Mouse (Mus musculus) hindbrain, embryonic 10.5 days (tissue): ENCODE measurements around the gene Ccl5. TPM values are rescaled to one million over a fixed set of nuclear protein-coding genes. Genes with fewer than 3 reads are reported as not detected.
"Not testable (repeated sequence)": the region's sequence is repeated elsewhere in the genome, so short reads cannot be mapped to it uniquely, and the experiment has no call there.

Experiments
- DNase-seq: peaks from one replicate; pipeline ENCODE4 v3.0.0-alpha.2; 2017; ENCODE audit warnings: low spot score
- H3K27ac ChIP-seq: fragments of 300-500 bp; sonication (generic); 2 replicates; pipeline ENCODE4 v1.5.1; 2016; ENCODE audit warnings: mild to moderate bottlenecking, moderate library complexity
- H3K27me3 ChIP-seq: fragments of 300-500 bp; sonication (generic); 2 replicates; pipeline ENCODE4 v1.6.1; 2016; ENCODE audit warnings: mild to moderate bottlenecking; ENCODE audit not compliant: poor library complexity, insufficient read depth, severe bottlenecking
- H3K36me3 ChIP-seq: fragments of 300-500 bp; sonication (generic); 2 replicates; pipeline ENCODE4 v1.6.1; 2016; ENCODE audit warnings: mild to moderate bottlenecking, moderate library complexity
- H3K4me1 ChIP-seq: fragments of 300-500 bp; sonication (generic); replicated peaks from 2 replicates; pipeline ENCODE4 v1.6.1; 2016; ENCODE audit warnings: mild to moderate bottlenecking
- H3K4me3 ChIP-seq: fragments of 300-500 bp; sonication (generic); 2 replicates; pipeline ENCODE4 v1.5.1; 2016; ENCODE audit warnings: mild to moderate bottlenecking, moderate library complexity
- H3K9me3 ChIP-seq: fragments of 300-500 bp; sonication (generic); 2 replicates; pipeline ENCODE4 v1.6.1; 2016; ENCODE audit warnings: mild to moderate bottlenecking, moderate library complexity
- WGBS: fragments of 180-500 bp; shearing (Covaris S2); methylation state at CpG from one replicate; pipeline ENCODE4 v1.1.7; 2016; 5-methylcytosine and 5-hydroxymethylcytosine counted together
- polyA plus RNA-seq: library from polyadenylated mRNA; unstranded; fragments of >200 nt; fragmentation: Nextera tagmentation; extraction: Ambion mirVana; gene quantifications from 2 replicates; pipeline ENCODE4 v1.2.1, GENCODE M21; 2016

The Ccl5 gene
- polyA plus RNA-seq, 1 experiment from 2014 or later: not detected

- no peak overlapping the region for H3K27ac ChIP-seq
- H3K36me3 ChIP-seq: no peaks in the 10 kb centered on the region
- H3K4me3 ChIP-seq: no peak overlapping the region
- H3K9me3 ChIP-seq: no peaks in the 10 kb centered on the region
- no peak for DNase-seq
- H3K4me1 ChIP-seq: no peaks in the 10 kb centered on the region; the same call in 1 of the 2 replicates
- H3K27me3 ChIP-seq: 0 out of 2 replicates have a peak, but pooled peaks cover 3% of the 10 kb centered on the region
- 74% methylated on average over 6 of the region's 6 CpGs for WGBS
Observed at GRCm38 (mm10) chr11:83562311-83562887, 32.1 kb upstream of the Ccl5 start.

- DNase-seq: no peak
- Histone ChIP-seq H3K27me3 (0 out of 2 replicates have a peak, but pooled peaks cover 3% of the 10 kb centered on the region), H3K36me3 (no peaks in the 10 kb centered on the region), H3K27ac (no peak overlapping the region), H3K4me3 (no peak overlapping the region), H3K4me1 (peaks cover 4% of the 10 kb centered on the region; the same call in 1 of the 2 replicates), H3K9me3 (no peaks in the 10 kb centered on the region)
- WGBS: 76% methylated on average over 6 of the region's 6 CpGs
Observed at GRCm38 (mm10) chr11:83560405-83560804, 30.1 kb upstream of the Ccl5 start.

GRCm38 (mm10) chr11:83557074-83557473 lies 26.8 kb upstream of the Ccl5 start:
- Histone ChIP-seq H3K36me3 (no peaks in the 10 kb centered on the region), H3K4me1 (peaks cover 4% of the 10 kb centered on the region; the same call in 1 of the 2 replicates), H3K27ac (no peak overlapping the region), H3K4me3 (no peak overlapping the region), H3K27me3 (0 out of 2 replicates have a peak, but pooled peaks cover 3% of the 10 kb centered on the region), H3K9me3 (no peaks in the 10 kb centered on the region)
- DNase-seq: no peak
- WGBS: 63% methylated on average over 10 of the region's 10 CpGs

- WGBS: 34% methylated on average over 8 of the region's 8 CpGs
- Histone ChIP-seq H3K4me1 (peaks cover 4% of the 10 kb centered on the region; the same call in 1 of the 2 replicates), H3K4me3 (no peak overlapping the region), H3K27ac (no peak overlapping the region), H3K27me3 (0 out of 2 replicates have a peak, but pooled peaks cover 3% of the 10 kb centered on the region), H3K36me3 (no peaks in the 10 kb centered on the region), H3K9me3 (no peaks in the 10 kb centered on the region)
- DNase-seq: peak; percentile 41
Observed at GRCm38 (mm10) chr11:83556085-83556781, 25.9 kb upstream of the Ccl5 start.

GRCm38 (mm10) chr11:83551668-83552067 lies 21.4 kb upstream of the Ccl5 start:
- Histone ChIP-seq H3K27me3 (no peaks in the 10 kb centered on the region), H3K27ac (no peak overlapping the region), H3K36me3 (no peaks in the 10 kb centered on the region), H3K4me3 (no peak overlapping the region), H3K4me1 (no peaks in the 10 kb centered on the region), H3K9me3 (no peaks in the 10 kb centered on the region)
- DNase-seq: no peak
- WGBS: 87% methylated on average over 5 of the region's 5 CpGs

GRCm38 (mm10) chr11:83551037-83551436 lies 20.7 kb upstream of the Ccl5 start:
- H3K4me1 ChIP-seq, H3K4me3 ChIP-seq, H3K9me3 ChIP-seq, H3K27ac ChIP-seq, H3K27me3 ChIP-seq, DNase-seq, H3K36me3 ChIP-seq: not testable (repeated sequence)
- 89% methylated on average over 7 of the region's 7 CpGs for WGBS

- Histone ChIP-seq H3K27me3 (no peaks in the 10 kb centered on the region), H3K4me1 (no peaks in the 10 kb centered on the region), H3K36me3 (no peaks in the 10 kb centered on the region), H3K9me3 (no peaks in the 10 kb centered on the region), H3K4me3 (no peak overlapping the region), H3K27ac (no peak overlapping the region)
- 92% methylated on average over 5 of the region's 5 CpGs for WGBS
- DNase-seq: no peak
Observed at GRCm38 (mm10) chr11:83550186-83550632, 19.9 kb upstream of the Ccl5 start.

- Histone ChIP-seq H3K4me1 (no peaks in the 10 kb centered on the region), H3K27me3 (no peaks in the 10 kb centered on the region), H3K4me3 (no peak overlapping the region), H3K27ac (no peak overlapping the region), H3K9me3 (no peaks in the 10 kb centered on the region), H3K36me3 (no peaks in the 10 kb centered on the region)
- DNase-seq: no peak
- 83% methylated on average over 3 of the region's 3 CpGs for WGBS
Observed at GRCm38 (mm10) chr11:83544214-83544613, 13.9 kb upstream of the Ccl5 start.

GRCm38 (mm10) chr11:83541415-83541814 lies 11.1 kb upstream of the Ccl5 start:
- H3K4me1 ChIP-seq: no peaks in the 10 kb centered on the region
- no peaks in the 10 kb centered on the region for H3K36me3 ChIP-seq
- H3K4me3 ChIP-seq: no peak overlapping the region
- H3K27me3 ChIP-seq: no peaks in the 10 kb centered on the region
- no peaks in the 10 kb centered on the region for H3K9me3 ChIP-seq
- WGBS: 94% methylated on average over 3 of the region's 3 CpGs
- H3K27ac ChIP-seq: no peak overlapping the region
- DNase-seq: no peak

GRCm38 (mm10) chr11:83540931-83541330 lies 10.6 kb upstream of the Ccl5 start:
- DNase-seq: no peak
- no peak overlapping the region for H3K27ac ChIP-seq
- no peaks in the 10 kb centered on the region for H3K9me3 ChIP-seq
- H3K4me3 ChIP-seq: no peak overlapping the region
- 83% methylated on average over 2 of the region's 2 CpGs for WGBS
- no peaks in the 10 kb centered on the region for H3K4me1 ChIP-seq
- no peaks in the 10 kb centered on the region for H3K27me3 ChIP-seq
- no peaks in the 10 kb centered on the region for H3K36me3 ChIP-seq

GRCm38 (mm10) chr11:83538705-83539314 lies 8.5 kb upstream of the Ccl5 start:
- no peaks in the 10 kb centered on the region for H3K36me3 ChIP-seq
- no peak overlapping the region for H3K4me3 ChIP-seq
- DNase-seq: no peak
- 83% methylated on average over 3 of the region's 3 CpGs for WGBS
- H3K9me3 ChIP-seq: no peaks in the 10 kb centered on the region
- no peaks in the 10 kb centered on the region for H3K27me3 ChIP-seq
- no peak overlapping the region for H3K27ac ChIP-seq
- H3K4me1 ChIP-seq: 0 out of 2 replicates have a peak, but pooled peaks cover 3% of the 10 kb centered on the region

- 0 out of 2 replicates have a peak, but pooled peaks cover 3% of the 10 kb centered on the region for H3K4me1 ChIP-seq
- no peaks in the 10 kb centered on the region for H3K36me3 ChIP-seq
- WGBS: 86% methylated on average over 3 of the region's 3 CpGs
- no peaks in the 10 kb centered on the region for H3K27me3 ChIP-seq
- DNase-seq: no peak
- H3K27ac ChIP-seq: no peak overlapping the region
- H3K4me3 ChIP-seq: no peak overlapping the region
- H3K9me3 ChIP-seq: no peaks in the 10 kb centered on the region
Observed at GRCm38 (mm10) chr11:83536831-83537230, 6.5 kb upstream of the Ccl5 start.
